Mouse (Mus musculus) neural tube, embryonic 13.5 days (tissue): ENCODE results near the gene Wdr5. TPM values are rescaled to one million over a fixed set of nuclear protein-coding genes. Genes with fewer than 3 reads are reported as not detected.

Experiments used
- ATAC-seq: fragments of 200-750 bp; cut with Nextera tagmentation; 2 replicates; pipeline ENCODE4 v1.8.0; 2017; ENCODE audit warnings: low read depth, mild to moderate bottlenecking, moderate TSS enrichment, moderate library complexity
- H3K27ac ChIP-seq: fragments of 300-500 bp; sonication (generic); replicated peaks from 2 replicates; pipeline ENCODE4 v1.5.1; 2015; ENCODE audit warnings: moderate library complexity, mild to moderate bottlenecking, inconsistent platforms
- H3K27me3 ChIP-seq: fragments of 300-500 bp; sonication (generic); 2 replicates; pipeline ENCODE4 v1.6.1; 2015; ENCODE audit warnings: mild to moderate bottlenecking, inconsistent platforms
- H3K36me3 ChIP-seq: fragments of 300-500 bp; sonication (generic); 2 replicates; pipeline ENCODE4 v1.6.1; 2015; ENCODE audit warnings: mild to moderate bottlenecking, inconsistent platforms
- H3K4me1 ChIP-seq: fragments of 300-500 bp; sonication (generic); replicated peaks from 2 replicates; pipeline ENCODE4 v1.6.1; 2015; ENCODE audit warnings: inconsistent platforms
- H3K4me2 ChIP-seq: fragments of 300-500 bp; sonication (generic); 2 replicates; pipeline ENCODE4 v1.6.1; 2015; ENCODE audit warnings: inconsistent platforms, mild to moderate bottlenecking, moderate library complexity
- H3K4me3 ChIP-seq: fragments of 300-500 bp; sonication (generic); 2 replicates; pipeline ENCODE4 v1.5.1; 2015; ENCODE audit warnings: mild to moderate bottlenecking, inconsistent platforms
- H3K9ac ChIP-seq: fragments of 300-500 bp; sonication (generic); 2 replicates; pipeline ENCODE4 v1.6.1; 2015; ENCODE audit warnings: moderate library complexity, mild to moderate bottlenecking, inconsistent platforms
- H3K9me3 ChIP-seq: fragments of 300-500 bp; sonication (generic); 2 replicates; pipeline ENCODE4 v1.6.1; 2016; ENCODE audit warnings: inconsistent platforms
- WGBS: fragments of 180-500 bp; shearing (Covaris S2); methylation state at CpG from one replicate; pipeline ENCODE4 v1.1.7; 2015; 5-methylcytosine and 5-hydroxymethylcytosine counted together
- polyA plus RNA-seq: library from polyadenylated mRNA; unstranded; fragments of >200 nt; fragmentation: Nextera tagmentation; extraction: Ambion mirVana; gene quantifications from 2 replicates; pipeline ENCODE4 v1.2.1, GENCODE M21; 2015

The Wdr5 gene
- polyA plus RNA-seq, 1 experiment from 2014 or later, result 36.6 TPM

DNA sequence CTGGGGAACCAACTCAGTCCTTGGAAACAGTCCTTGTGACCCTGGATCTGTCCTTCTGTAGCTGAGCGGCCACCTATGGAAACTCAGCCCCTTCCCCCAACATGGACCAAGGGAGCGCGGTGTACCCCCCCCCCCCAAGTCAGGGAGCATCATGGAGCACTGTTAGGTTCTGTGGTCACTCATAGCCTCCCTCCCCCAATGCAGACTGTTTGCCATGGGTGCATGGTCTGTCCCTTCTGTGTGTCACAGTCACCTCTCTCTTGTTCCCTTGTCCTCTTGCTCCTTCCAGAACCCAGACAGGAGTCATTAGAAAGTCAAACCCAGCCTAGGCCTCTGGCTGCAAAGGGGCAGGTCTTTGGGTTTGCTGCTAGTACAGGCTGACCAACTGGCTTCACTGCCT, 46.9 kb downstream of the Wdr5 start:
- Histone ChIP-seq H3K36me3 (no peaks in the 10 kb centered on the region), H3K4me1 (peaks cover 18% of the 10 kb centered on the region), H3K4me2 (no peak overlapping the region), H3K9me3 (no peaks in the 10 kb centered on the region), H3K4me3 (no peak overlapping the region), H3K9ac (no peak overlapping the region), H3K27me3 (peaks cover 70% of the 10 kb centered on the region), H3K27ac (no peak overlapping the region)
- 96% methylated on average over 3 of the region's 3 CpGs for WGBS
- no peak for ATAC-seq

DNA sequence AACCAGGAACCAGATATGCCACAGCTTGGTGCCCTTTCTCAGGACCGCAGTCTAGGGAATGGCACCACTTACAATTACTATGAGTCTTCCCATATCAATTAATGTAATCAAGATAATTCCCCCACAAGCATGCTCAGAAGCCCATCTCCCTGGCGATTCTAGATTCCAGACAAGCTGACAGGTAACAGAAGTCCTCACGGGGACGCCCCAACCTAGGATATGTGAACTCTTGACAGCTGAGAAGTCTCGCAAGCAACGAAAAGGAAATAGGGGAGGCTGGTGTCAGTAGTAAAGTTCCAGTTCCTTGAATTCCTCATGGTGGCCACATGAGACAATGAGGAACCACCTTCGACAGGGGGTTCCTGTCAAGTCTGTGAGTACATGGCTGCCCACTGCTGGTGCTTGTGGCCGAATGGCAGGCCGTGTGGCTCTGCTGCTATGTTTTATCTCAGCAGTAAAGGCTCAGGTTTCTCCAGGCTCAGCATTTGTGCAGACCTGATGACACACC, 48.7 kb downstream of the Wdr5 start:
- no peak overlapping the region for H3K9ac ChIP-seq
- H3K4me2 ChIP-seq, result no peak overlapping the region
- H3K27ac ChIP-seq, result no peak overlapping the region
- no peak overlapping the region for H3K4me3 ChIP-seq
- WGBS, result 85% methylated on average over 9 of the region's 9 CpGs
- no peaks in the 10 kb centered on the region for H3K9me3 ChIP-seq
- peaks cover 77% of the 10 kb centered on the region for H3K27me3 ChIP-seq
- ATAC-seq, result no peak
- H3K4me1 ChIP-seq, result peaks cover 18% of the 10 kb centered on the region
- no peaks in the 10 kb centered on the region for H3K36me3 ChIP-seq

DNA sequence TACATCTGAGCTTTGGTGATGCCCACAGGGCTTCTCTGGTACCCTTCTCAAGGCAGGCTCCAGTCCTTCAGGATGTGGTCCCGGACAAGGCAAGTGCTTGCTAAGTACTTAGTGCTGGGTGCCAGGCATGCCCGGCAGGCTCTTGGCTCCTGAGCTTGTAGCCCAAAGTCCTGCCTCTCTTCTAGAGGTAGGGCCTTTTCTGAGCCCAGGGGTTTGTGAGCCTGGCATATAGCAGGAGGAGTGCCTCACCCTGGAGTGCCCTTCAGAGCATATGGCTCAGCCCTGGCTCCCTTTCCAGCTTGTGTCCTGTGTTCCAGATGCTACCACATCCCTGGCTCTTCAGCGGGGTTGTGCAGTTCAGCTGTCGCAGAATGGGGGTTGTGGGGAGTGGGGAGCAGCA, 49.7 kb downstream of the Wdr5 start:
- peaks cover 18% of the 10 kb centered on the region for H3K4me1 ChIP-seq
- no peaks in the 10 kb centered on the region for H3K36me3 ChIP-seq
- no peak overlapping the region for H3K9ac ChIP-seq
- H3K4me2 ChIP-seq, result no peak overlapping the region
- WGBS, result 88% methylated on average over 4 of the region's 4 CpGs
- no peak for ATAC-seq
- no peak overlapping the region for H3K27ac ChIP-seq
- H3K9me3 ChIP-seq, result no peaks in the 10 kb centered on the region
- H3K27me3 ChIP-seq, result peaks cover 85% of the 10 kb centered on the region
- no peak overlapping the region for H3K4me3 ChIP-seq

DNA sequence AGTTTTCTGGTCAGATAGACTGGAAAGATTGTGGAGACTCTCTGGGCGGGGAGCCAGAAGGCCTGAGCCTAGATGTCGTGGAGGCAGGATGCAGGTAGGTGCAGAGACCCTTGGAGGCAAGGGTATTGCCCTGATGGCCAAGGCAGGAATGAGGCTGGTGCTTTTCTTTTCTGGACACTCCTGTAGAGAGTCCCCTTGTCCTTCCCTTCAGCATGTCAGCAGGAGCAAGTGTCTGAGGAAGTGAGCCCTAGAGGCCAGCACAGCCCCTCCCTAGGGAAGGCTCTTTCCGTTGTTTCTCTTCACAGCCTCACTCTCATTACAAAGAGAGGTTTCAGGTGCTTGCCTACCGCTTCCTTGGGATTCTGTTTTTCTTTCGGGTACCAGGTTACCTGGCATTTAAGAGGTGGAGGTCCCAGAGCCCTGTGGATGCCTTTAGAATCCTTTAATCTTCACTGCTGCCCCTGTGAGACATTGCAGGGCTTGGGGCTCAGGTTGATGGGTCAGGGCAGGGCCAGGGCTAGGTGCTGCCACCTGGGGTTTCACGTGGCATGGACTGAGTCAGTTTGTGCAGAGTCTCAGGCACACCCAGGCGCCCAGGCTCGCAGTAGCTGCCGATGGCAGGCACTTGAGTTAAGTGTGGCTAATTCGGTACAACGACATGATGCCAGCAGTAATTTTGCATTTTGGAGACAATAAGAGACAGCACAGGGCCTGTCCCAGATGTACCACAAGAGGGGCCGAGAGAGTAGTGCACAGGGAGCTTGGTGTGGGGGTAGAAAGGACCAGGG, 50.6 kb downstream of the Wdr5 start:
- WGBS, result 63% methylated on average over 12 of the region's 12 CpGs
- no peak overlapping the region for H3K27ac ChIP-seq
- peaks cover 18% of the 10 kb centered on the region for H3K4me1 ChIP-seq
- no peaks in the 10 kb centered on the region for H3K36me3 ChIP-seq
- no peak for ATAC-seq
- 0 out of 2 replicates have a peak overlapping the region, but pooled peaks have one; percentile 17 for H3K9ac ChIP-seq
- H3K4me3 ChIP-seq, result no peak overlapping the region
- H3K4me2 ChIP-seq, result no peak overlapping the region
- peaks cover 87% of the 10 kb centered on the region for H3K27me3 ChIP-seq
- no peaks in the 10 kb centered on the region for H3K9me3 ChIP-seq

DNA sequence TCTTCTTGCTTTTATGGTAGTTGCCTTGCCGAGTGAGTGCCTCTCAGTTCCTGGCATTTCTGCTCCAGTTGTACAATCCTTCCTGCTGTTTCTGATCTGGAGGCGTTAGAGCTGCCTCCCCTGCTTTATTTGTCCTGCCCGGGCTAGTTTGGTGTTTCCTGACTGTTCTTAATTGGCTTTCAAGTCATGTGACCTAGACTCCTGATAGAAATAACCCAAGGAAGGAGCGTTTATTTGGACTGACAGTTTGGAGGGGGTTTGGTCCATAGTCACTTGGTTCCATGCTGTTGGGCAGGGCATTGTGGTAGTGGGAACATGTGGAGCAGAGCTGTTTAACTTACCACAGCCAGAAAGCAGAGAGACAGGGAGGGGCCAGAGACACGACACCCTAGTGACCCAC, 55.9 kb downstream of the Wdr5 start:
- Histone ChIP-seq H3K9ac (no peak overlapping the region), H3K36me3 (no peaks in the 10 kb centered on the region), H3K27me3 (peaks cover 77% of the 10 kb centered on the region), H3K4me2 (no peak overlapping the region), H3K4me3 (no peak overlapping the region), H3K9me3 (no peaks in the 10 kb centered on the region), H3K4me1 (peaks cover 28% of the 10 kb centered on the region), H3K27ac (no peak overlapping the region)
- WGBS, result 61% methylated on average over 5 of the region's 5 CpGs
- ATAC-seq, result no peak

DNA sequence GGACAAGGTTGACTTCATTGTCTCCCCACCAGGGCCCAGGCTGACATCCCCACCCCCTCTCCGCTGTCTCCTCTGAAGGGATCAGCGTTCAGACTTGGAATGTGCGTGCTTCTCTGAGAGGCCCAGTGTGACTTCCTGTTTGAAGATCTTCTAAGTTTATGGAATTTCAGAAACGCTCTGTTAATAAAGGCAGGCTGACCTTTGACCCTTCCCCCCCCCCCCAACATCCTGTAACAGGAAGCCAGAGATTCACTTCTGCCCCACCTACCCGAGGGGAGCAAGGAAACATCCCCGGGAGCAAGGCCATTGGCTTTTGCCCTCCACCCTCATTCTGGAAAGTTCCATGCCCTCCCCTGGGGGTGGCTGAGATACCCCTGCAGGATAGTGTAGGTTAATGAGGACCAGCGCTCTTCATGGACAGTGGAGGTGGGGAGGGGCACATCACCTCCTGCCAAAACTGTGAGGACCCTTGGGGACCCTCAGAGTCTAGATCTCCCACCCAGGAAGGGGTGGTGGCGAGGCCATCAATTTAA, 57.4 kb downstream of the Wdr5 start:
- peaks cover 75% of the 10 kb centered on the region for H3K27me3 ChIP-seq
- H3K9ac ChIP-seq, result no peak overlapping the region
- peak overlapping the region; percentile 90 for H3K27ac ChIP-seq
- WGBS, result 45% methylated on average over 8 of the region's 8 CpGs
- ATAC-seq, result peak; percentile 62
- no peaks in the 10 kb centered on the region for H3K9me3 ChIP-seq
- H3K36me3 ChIP-seq, result no peaks in the 10 kb centered on the region
- H3K4me1 ChIP-seq, result peaks cover 28% of the 10 kb centered on the region
- no peak overlapping the region for H3K4me3 ChIP-seq
- peak overlapping the region; percentile 17 for H3K4me2 ChIP-seq

DNA sequence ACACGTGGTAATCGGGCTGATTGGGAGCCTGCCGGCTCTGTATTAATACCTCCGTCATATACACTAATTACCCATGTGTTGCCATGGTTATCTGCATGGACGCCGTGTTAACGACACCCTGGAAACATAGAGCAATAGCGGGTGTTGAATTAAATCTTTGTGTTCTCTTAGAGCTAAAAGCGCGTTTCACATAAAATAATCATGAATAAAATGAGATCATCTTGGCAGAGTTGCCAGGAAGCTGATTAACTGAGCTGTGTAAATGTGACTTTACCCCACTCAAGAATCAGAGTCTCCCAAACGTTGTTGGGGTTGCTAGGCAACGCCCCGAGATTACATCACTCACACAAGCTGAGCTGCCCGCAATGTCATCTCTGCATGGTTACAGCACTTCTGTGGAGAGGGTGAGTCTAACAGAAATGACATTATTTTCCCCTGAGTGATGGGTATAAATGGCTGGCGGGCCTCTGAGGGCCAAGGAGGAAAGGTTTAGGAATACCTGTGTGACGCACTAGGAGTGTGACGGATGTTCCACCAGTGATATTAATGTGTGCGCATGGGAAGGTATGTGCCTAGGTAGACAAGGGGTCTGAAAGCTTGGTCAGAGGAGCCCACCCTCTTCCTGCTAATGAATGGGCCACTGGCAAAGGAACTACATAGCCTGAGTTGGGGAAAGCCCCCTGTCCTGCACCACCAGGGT, 58.1 kb downstream of the Wdr5 start:
- peaks cover 75% of the 10 kb centered on the region for H3K27me3 ChIP-seq
- peak; percentile 94 for ATAC-seq
- WGBS, result 23% methylated on average over 18 of the region's 18 CpGs

DNA sequence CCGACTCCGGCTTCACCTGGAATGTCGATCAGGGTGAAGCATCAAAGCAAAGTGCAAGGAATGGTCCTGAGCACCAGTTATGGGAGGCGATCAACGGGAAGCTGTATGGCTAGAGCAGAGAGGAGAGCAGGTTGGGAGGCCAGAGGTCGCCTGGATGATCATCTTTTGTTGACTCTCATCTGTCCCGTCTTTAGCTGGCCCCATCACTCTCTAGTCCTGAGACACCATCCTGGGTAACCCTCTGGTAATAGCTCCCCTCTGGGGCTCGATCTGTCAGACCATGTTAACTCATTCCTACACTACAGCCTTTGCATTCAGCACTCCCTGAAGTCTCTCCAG, 58.6 kb downstream of the Wdr5 start:
- Histone ChIP-seq H3K27me3 (peaks cover 73% of the 10 kb centered on the region), H3K4me3 (no peak overlapping the region), H3K27ac (peak overlapping the region; percentile 90), H3K9ac (no peak overlapping the region), H3K36me3 (no peaks in the 10 kb centered on the region), H3K4me1 (peaks cover 28% of the 10 kb centered on the region), H3K9me3 (no peaks in the 10 kb centered on the region), H3K4me2 (peak overlapping the region; percentile 30)
- 0 out of 2 replicates have a peak, but pooled peaks have one; percentile 11 for ATAC-seq
- 70% methylated on average over 8 of the region's 8 CpGs for WGBS

More for the DNA sequence above, 58.1 kb downstream of the Wdr5 start:
- H3K9me3 ChIP-seq, result no peaks in the 10 kb centered on the region
- H3K9ac ChIP-seq, result 0 out of 2 replicates have a peak overlapping the region, but pooled peaks have one; percentile 3
- peak overlapping the region; percentile 30 for H3K4me2 ChIP-seq
- peaks cover 28% of the 10 kb centered on the region for H3K4me1 ChIP-seq
- no peak overlapping the region for H3K4me3 ChIP-seq
- peak overlapping the region; percentile 90 for H3K27ac ChIP-seq
- H3K36me3 ChIP-seq, result no peaks in the 10 kb centered on the region

DNA sequence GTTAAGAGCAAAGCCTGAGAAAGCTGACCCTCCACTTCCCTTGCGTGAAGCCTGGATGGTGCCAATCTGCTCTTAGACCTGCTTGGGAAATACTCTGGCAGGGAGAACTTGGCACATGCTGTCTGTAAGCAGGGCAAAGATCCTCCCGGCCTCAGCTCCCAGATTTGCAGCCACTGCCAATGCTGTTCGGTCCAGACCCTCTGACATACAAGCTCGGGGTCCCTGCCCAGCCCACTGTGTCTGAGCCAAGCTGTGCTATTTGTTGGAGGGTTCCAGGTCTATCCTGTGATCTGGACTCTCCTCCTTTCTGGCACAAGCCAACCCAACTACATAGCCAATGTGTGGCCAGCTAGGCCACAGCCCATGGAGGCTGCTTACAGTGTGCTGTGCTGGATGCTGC, 61.5 kb downstream of the Wdr5 start:
- Histone ChIP-seq H3K4me1 (peaks cover 28% of the 10 kb centered on the region), H3K27me3 (peaks cover 69% of the 10 kb centered on the region), H3K9me3 (no peaks in the 10 kb centered on the region), H3K4me2 (no peak overlapping the region), H3K27ac (no peak overlapping the region), H3K4me3 (no peak overlapping the region), H3K9ac (no peak overlapping the region), H3K36me3 (no peaks in the 10 kb centered on the region)
- ATAC-seq, result no peak
- WGBS, result 89% methylated on average over 4 of the region's 4 CpGs

DNA sequence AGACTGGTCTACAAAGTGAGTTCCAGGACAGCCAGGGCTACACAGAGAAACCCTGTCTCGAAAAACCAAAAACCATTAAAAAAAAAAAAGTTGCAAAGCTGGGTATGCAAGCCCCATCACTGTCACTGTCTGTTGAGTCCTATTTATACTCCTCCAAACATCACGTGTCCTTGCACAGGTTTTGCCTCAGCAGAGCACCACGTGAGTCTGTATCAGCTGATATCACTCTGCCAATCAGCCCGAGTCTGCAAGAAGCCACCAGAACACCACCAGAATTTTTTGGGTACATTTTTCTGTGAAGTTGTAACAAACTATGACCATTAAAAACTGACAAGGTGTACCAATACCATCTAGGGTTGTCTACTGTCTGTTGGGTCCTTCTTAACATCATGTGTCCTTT, 63.6 kb downstream of the Wdr5 start:
- Histone ChIP-seq H3K27ac (no peak overlapping the region), H3K27me3 (peaks cover 74% of the 10 kb centered on the region), H3K9ac (no peak overlapping the region), H3K4me1 (peaks cover 14% of the 10 kb centered on the region), H3K9me3 (no peaks in the 10 kb centered on the region), H3K4me2 (no peak overlapping the region), H3K4me3 (no peak overlapping the region), H3K36me3 (no peaks in the 10 kb centered on the region)
- 89% methylated on average over 4 of the region's 4 CpGs for WGBS
- ATAC-seq, result no peak

DNA sequence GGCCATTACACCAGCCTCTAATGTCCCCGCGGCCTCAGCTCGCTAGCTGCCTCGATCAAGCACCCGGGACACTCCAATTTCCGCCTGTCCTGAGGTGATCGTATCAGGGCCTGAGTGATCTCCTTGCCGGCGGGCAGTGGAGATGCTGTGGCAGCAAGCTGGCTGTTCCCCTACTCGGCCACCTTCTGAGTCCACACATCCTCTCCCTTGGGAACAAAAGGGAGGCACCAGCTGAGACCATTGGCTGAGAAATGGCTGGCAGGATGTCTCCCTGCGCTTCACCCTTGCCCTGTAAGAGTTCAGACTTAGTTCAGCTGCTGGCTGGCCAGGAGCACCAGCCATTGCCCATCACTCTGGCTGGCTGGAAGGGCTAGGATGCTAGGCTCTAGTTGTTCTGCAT, 67.2 kb downstream of the Wdr5 start:
- Histone ChIP-seq H3K9ac (no peak overlapping the region), H3K4me3 (no peak overlapping the region), H3K4me1 (0 out of 2 replicates have a peak, but pooled peaks cover 6% of the 10 kb centered on the region), H3K27me3 (peaks cover 54% of the 10 kb centered on the region), H3K36me3 (no peaks in the 10 kb centered on the region), H3K9me3 (no peaks in the 10 kb centered on the region), H3K27ac (no peak overlapping the region), H3K4me2 (no peak overlapping the region)
- ATAC-seq, result no peak
- 56% methylated on average over 11 of the region's 11 CpGs for WGBS

DNA sequence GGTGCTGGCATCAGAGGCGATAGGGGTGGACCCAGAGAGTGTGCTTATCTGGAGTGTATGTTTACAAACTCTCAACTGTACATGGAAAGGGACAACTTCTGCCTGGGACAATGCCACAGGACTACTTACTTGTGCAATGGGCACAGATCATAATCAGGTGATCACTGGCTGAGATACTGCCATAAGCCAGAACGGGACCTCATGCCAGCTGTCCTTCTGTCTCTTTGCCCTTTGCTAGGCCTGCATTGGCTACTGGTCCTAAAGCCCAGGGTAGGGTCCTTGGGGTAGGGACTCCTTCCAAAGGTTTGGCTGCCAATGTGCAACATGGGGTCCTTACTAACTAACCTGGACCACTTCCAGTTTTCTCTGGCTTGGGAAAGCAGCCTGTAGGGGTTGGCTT, 68.1 kb downstream of the Wdr5 start:
- ATAC-seq, result no peak
- no peak overlapping the region for H3K4me2 ChIP-seq
- 0 out of 2 replicates have a peak, but pooled peaks cover 6% of the 10 kb centered on the region for H3K4me1 ChIP-seq
- WGBS, result 88% methylated on average over 2 of the region's 2 CpGs
- H3K27me3 ChIP-seq, result peaks cover 44% of the 10 kb centered on the region
- no peak overlapping the region for H3K4me3 ChIP-seq
- H3K9ac ChIP-seq, result no peak overlapping the region
- H3K9me3 ChIP-seq, result no peaks in the 10 kb centered on the region
- H3K27ac ChIP-seq, result no peak overlapping the region
- H3K36me3 ChIP-seq, result no peaks in the 10 kb centered on the region
